Comparison of ENCODE assay signal across 8 mouse cellular contexts in genomic region chr4:57294971-57295656, GRCm38 (mm10). TPM values are rescaled to one million over a fixed set of nuclear protein-coding genes. Genes with fewer than 3 reads are reported as not detected.
DNase-seq lines count a peak whose midpoint lies in the region; ATAC-seq lines count a peak whose summit lies in the region.

No protein-coding gene starts in this region.

- no peak overlapping the region for H3K9ac ChIP-seq in intestine, embryonic 15.5 days
- no peak overlapping the region for H3K9ac ChIP-seq in midbrain, embryonic 16.5 days (ENCODE audit: low read depth, low read length)

- H3K27ac ChIP-seq in intestine, embryonic 15.5 days, result peak overlapping the region; percentile 1; the same call in 1 of the 2 replicates
- H3K27ac ChIP-seq in midbrain, embryonic 16.5 days (ENCODE audit: low read length), result no peak overlapping the region

- H3K27me3 ChIP-seq in intestine, embryonic 15.5 days (replicated peaks), result no peaks in the 10 kb centered on the region
- H3K27me3 ChIP-seq in midbrain, embryonic 16.5 days (ENCODE audit: control insufficient read depth, insufficient read depth, low read depth, low read length), result peaks cover 9% of the 10 kb centered on the region

- H3K9me3 ChIP-seq in intestine, embryonic 15.5 days, result no peaks in the 10 kb centered on the region
- no peaks in the 10 kb centered on the region for H3K9me3 ChIP-seq in midbrain, embryonic 16.5 days (replicated peaks; ENCODE audit: control insufficient read depth, low read length, poor library complexity, severe bottlenecking)

- H3K4me2 ChIP-seq in intestine, embryonic 15.5 days (replicated peaks), result 0 out of 2 replicates have a peak overlapping the region, but pooled peaks have one; percentile 6
- H3K4me2 ChIP-seq in midbrain, embryonic 16.5 days (ENCODE audit: low read length), result no peak overlapping the region

- DNase-seq in CD4-positive helper T cell, adult 2 months (ENCODE audit: low read depth, low spot score), result peak; percentile 28
- peak; percentile 93 to 97 for DNase-seq in adrenal gland, adult (ENCODE audit: inconsistent age in 2 of 2, low spot score in 1 of 2)
- DNase-seq in layer of hippocampus, postnatal 25 days (ENCODE audit: extremely low spot score in 1 of 2, low spot score in 1 of 2), result no peak
- DNase-seq in right cerebral cortex, adult 18-20 months, result no peak

- H3K4me3 ChIP-seq in intestine, embryonic 15.5 days (replicated peaks), result no peak overlapping the region
- H3K4me3 ChIP-seq in midbrain, embryonic 16.5 days (ENCODE audit: low read depth, low read length), result no peak overlapping the region

- H3K4me1 ChIP-seq in intestine, embryonic 15.5 days (replicated peaks), result peaks cover 42% of the 10 kb centered on the region
- H3K4me1 ChIP-seq in midbrain, embryonic 16.5 days (ENCODE audit: control insufficient read depth, insufficient read depth, low read length), result peaks cover 6% of the 10 kb centered on the region; the same call in 1 of the 2 replicates

- no peaks in the 10 kb centered on the region for H3K36me3 ChIP-seq in intestine, embryonic 15.5 days
- H3K36me3 ChIP-seq in midbrain, embryonic 16.5 days (ENCODE audit: control insufficient read depth, insufficient read depth, low read length), result no peaks in the 10 kb centered on the region

- 44% methylated on average over 9 of the region's 9 CpGs for WGBS in intestine, embryonic 15.5 days
- WGBS in midbrain, embryonic 16.5 days, result 79% methylated on average over 9 of the region's 9 CpGs

- peak; percentile 72 for ATAC-seq in erythroid progenitor cell, adult 5-6 weeks (replicated peaks; ENCODE audit: low FRiP score, poor library complexity, severe bottlenecking)
- ATAC-seq in intestine, embryonic 15.5 days, result peak; percentile 58
- peak; percentile 39 for ATAC-seq in megakaryocyte, adult 5-6 weeks (ENCODE audit: poor library complexity, severe bottlenecking)
- no peak for ATAC-seq in midbrain, embryonic 16.5 days

RNA-seq across cellular contexts. Expression of gene Ptpn3, which starts 6.5 kb away (rescaled TPM):
- total RNA-seq in erythroid progenitor cell, adult 5-6 weeks (2015; ENCODE audit: low replicate concordance), result 4.7 TPM in 1 of 2 replicates, not detected in the other
- 0.26 and 1.4 TPM in 2 replicates for total RNA-seq in erythroid progenitor cell, adult 5-6 weeks (2017; ENCODE audit: low replicate concordance)
- 9.4 and 10.4 TPM in 2 replicates for polyA plus RNA-seq in intestine, embryonic 15.5 days (2015; fragmentation: Nextera tagmentation; extraction: Ambion mirVana)
- 0.13 and 0.57 TPM in 2 replicates for total RNA-seq in megakaryocyte, adult 5-6 weeks (2015)
- total RNA-seq in megakaryocyte, adult 5-6 weeks (2017), result 0.59 and 1.6 TPM in 2 replicates
- total RNA-seq in layer of hippocampus, postnatal 25 days (2021), result 10 to 100 TPM; 73.1 to 84.5 TPM
- 2.3 and 3.0 TPM in 2 replicates for polyA plus RNA-seq in midbrain, embryonic 16.5 days (2015; fragmentation: Nextera tagmentation; extraction: Ambion mirVana)

Comparison
In these comparisons a context has a peak if more than half of its experiments do, and no peak if none do; other contexts are left out.
1. DNase-seq: peak in CD4-positive helper T cell, adult 2 months (single experiment) and adrenal gland, adult (2 of 2); none in layer of hippocampus, postnatal 25 days (0 of 2) and right cerebral cortex, adult 18-20 months (single experiment).
2. RNA of gene Ptpn3, which starts 6.5 kb away (total RNA-seq): 73.1 to 84.5 TPM in layer of hippocampus, postnatal 25 days; 0.26 to 4.7 TPM in erythroid progenitor cell, adult 5-6 weeks and 0.13 to 1.6 TPM in megakaryocyte, adult 5-6 weeks; every median in the first group is over 10 times any median in the second.